Mouse (Mus musculus) neural tube, embryonic 15.5 days (tissue): ENCODE data around the gene Lhx2. TPM values are rescaled to one million over a fixed set of nuclear protein-coding genes. Genes with fewer than 3 reads are reported as not detected.
A peak's percentile ranks its signal among the peaks of the same experiment; 100 is the strongest.

Experiments
- ATAC-seq: fragments of 200-750 bp; cut with Nextera tagmentation; 2 replicates; pipeline ENCODE4 v1.8.0; 2017; ENCODE audit warnings: mild to moderate bottlenecking, moderate TSS enrichment, moderate library complexity; ENCODE audit not compliant: low FRiP score
- H3K27ac ChIP-seq: fragments of 300-500 bp; sonication (generic); replicated peaks from 2 replicates; pipeline ENCODE4 v1.5.1; 2015; ENCODE audit warnings: mild to moderate bottlenecking, inconsistent platforms
- H3K27me3 ChIP-seq: fragments of 300-500 bp; sonication (generic); replicated peaks from 2 replicates; pipeline ENCODE4 v1.6.1; 2015; ENCODE audit warnings: inconsistent platforms
- H3K36me3 ChIP-seq: fragments of 300-500 bp; sonication (generic); 2 replicates; pipeline ENCODE4 v1.6.1; 2015; ENCODE audit warnings: inconsistent platforms
- H3K4me1 ChIP-seq: fragments of 300-500 bp; sonication (generic); 2 replicates; pipeline ENCODE4 v1.6.1; 2015; ENCODE audit warnings: inconsistent platforms
- H3K4me2 ChIP-seq: fragments of 300-500 bp; sonication (generic); 2 replicates; pipeline ENCODE4 v1.6.1; 2015; ENCODE audit warnings: inconsistent platforms, mild to moderate bottlenecking, moderate library complexity
- H3K4me3 ChIP-seq: fragments of 300-500 bp; sonication (generic); replicated peaks from 2 replicates; pipeline ENCODE4 v1.5.1; 2015; ENCODE audit warnings: mild to moderate bottlenecking, inconsistent platforms
- H3K9ac ChIP-seq: fragments of 300-500 bp; sonication (generic); replicated peaks from 2 replicates; pipeline ENCODE4 v1.6.1; 2015; ENCODE audit warnings: mild to moderate bottlenecking, inconsistent platforms
- H3K9me3 ChIP-seq: fragments of 300-500 bp; sonication (generic); replicated peaks from 2 replicates; pipeline ENCODE4 v1.6.1; 2016; ENCODE audit warnings: inconsistent platforms
- WGBS: fragments of 180-500 bp; shearing (Covaris S2); methylation state at CpG from one replicate; pipeline ENCODE4 v1.1.7; 2015; ENCODE audit warnings: mixed read lengths; 5-methylcytosine and 5-hydroxymethylcytosine counted together
- polyA plus RNA-seq: library from polyadenylated mRNA; unstranded; fragments of >200 nt; fragmentation: Nextera tagmentation; extraction: Ambion mirVana; gene quantifications from 2 replicates; pipeline ENCODE4 v1.2.1, GENCODE M21; 2015

Lhx2 gene
- polyA plus RNA-seq, 1 experiment from 2014 or later, result 3.0 TPM

DNA sequence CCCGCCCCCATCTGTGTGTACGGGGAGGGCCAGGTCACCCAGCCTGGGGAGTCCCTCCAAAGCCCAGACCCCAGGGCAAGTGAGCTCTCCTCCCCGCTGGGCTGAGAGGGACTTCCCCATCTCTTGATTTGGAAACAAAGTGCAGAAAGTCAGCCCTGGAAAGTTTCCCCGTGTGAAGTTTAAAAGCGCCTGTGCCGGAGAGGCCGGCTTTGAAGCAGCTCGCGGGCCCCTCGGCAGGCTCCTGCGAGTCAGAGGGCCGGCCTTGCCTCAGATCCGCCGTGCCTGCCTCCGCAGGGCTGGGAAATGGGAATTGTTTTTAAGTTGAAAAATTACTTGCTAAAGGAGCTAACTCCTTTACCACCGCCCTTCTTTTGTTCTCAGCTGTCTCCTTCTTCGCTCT, 2.5 kb upstream of the Lhx2 start:
- Histone ChIP-seq H3K4me1 (peaks cover 10% of the 10 kb centered on the region), H3K9me3 (no peaks in the 10 kb centered on the region), H3K9ac (no peak overlapping the region), H3K4me3 (no peak overlapping the region), H3K27ac (no peak overlapping the region), H3K4me2 (no peak overlapping the region), H3K27me3 (peaks cover 86% of the 10 kb centered on the region), H3K36me3 (no peaks in the 10 kb centered on the region)
- no peak for ATAC-seq
- WGBS, result under 1% methylated on average over 17 of the region's 17 CpGs

DNA sequence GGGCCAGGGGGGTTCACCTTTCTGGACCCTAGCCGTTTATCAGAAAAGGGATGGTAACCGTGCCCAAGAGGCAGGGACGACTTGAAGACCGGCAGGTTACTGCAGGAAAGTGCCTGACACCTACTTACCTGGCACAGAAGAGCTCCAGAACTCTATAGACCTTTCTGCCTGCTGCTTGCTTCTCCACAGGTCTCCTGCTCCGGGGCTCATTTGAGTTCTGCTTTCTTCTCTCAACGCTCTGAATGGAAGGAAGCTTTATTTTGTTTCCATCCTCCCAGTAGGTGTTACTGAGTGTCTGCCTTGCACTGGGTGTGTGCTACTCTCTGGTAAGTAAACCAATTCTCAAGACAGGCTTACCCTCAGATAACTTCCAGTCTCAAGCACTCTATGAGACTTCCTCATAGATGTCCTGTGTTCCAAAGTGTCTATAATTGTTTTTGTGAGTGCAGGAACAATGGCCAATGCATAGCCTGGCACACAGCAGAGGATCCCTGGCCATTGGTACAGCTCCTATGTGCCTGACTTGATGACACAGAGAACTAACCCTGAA, 1.9 kb upstream of the Lhx2 start:
- H3K9me3 ChIP-seq, result no peaks in the 10 kb centered on the region
- no peak for ATAC-seq
- no peaks in the 10 kb centered on the region for H3K36me3 ChIP-seq
- 1% methylated on average over 6 of the region's 6 CpGs for WGBS
- no peak overlapping the region for H3K4me3 ChIP-seq
- H3K27ac ChIP-seq, result no peak overlapping the region
- H3K4me2 ChIP-seq, result no peak overlapping the region
- H3K4me1 ChIP-seq, result peaks cover 10% of the 10 kb centered on the region
- no peak overlapping the region for H3K9ac ChIP-seq
- H3K27me3 ChIP-seq, result peaks cover 90% of the 10 kb centered on the region

DNA sequence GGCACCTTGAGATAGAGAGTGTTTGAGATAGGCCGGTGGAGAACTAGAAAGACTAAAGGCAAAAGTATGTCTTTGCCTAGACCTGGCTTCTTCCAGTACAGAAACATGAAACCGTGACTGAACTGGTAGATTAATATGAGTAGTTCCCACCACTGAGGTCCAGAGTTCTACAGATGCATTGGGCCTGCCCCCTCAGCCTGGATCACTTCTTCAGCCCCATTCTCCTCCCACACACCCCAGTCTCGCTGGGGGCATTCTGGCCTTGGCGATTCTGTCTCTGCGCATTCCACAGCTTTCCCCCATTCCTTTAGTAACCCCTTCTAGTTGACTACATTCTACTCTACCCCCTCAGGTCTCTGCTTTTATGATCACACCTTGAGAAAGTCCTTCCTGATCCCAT, 1.4 kb upstream of the Lhx2 start:
- ATAC-seq, result no peak
- WGBS, result 14% methylated on average over 5 of the region's 5 CpGs
- no peak overlapping the region for H3K4me3 ChIP-seq
- H3K36me3 ChIP-seq, result no peaks in the 10 kb centered on the region
- H3K27me3 ChIP-seq, result peaks cover 93% of the 10 kb centered on the region
- H3K4me1 ChIP-seq, result peaks cover 10% of the 10 kb centered on the region
- no peak overlapping the region for H3K9ac ChIP-seq
- H3K27ac ChIP-seq, result no peak overlapping the region
- H3K4me2 ChIP-seq, result no peak overlapping the region
- no peaks in the 10 kb centered on the region for H3K9me3 ChIP-seq

DNA sequence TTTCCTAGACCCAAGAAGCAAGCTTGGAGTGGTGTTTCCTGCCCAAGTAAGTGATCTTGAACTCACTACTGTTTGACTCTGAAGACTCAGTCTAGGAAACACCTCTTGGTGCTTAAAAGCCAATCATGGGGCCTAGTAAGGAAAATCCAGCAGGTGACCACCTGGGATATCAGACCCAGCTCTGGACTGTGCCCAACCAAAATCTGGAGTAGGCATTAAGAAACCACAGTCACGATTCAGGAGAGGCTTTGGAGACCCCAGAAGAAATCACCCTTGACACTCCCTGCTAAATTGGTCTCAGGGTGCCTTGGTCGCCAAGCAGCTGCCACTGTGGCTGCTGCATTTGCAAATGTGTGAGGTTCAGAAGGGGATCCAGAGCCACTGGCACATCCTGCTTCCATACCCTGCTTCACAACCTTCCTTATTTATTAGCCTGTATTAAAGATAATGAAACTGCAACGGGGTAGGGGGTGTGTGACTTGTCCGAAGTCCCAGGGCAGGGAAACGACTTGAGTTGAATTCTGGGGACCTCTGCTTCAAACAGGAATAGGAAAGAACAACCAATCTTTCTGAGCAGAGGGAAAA, 641 bp upstream of the Lhx2 start:
- Histone ChIP-seq H3K4me2 (peak overlapping the region; percentile 71), H3K9ac (no peak overlapping the region), H3K36me3 (no peaks in the 10 kb centered on the region), H3K4me3 (peak overlapping the region; percentile 36), H3K27me3 (peaks cover 93% of the 10 kb centered on the region), H3K9me3 (no peaks in the 10 kb centered on the region), H3K4me1 (peaks cover 10% of the 10 kb centered on the region), H3K27ac (no peak overlapping the region)
- under 1% methylated on average over 5 of the region's 5 CpGs for WGBS
- ATAC-seq, result no peak

DNA sequence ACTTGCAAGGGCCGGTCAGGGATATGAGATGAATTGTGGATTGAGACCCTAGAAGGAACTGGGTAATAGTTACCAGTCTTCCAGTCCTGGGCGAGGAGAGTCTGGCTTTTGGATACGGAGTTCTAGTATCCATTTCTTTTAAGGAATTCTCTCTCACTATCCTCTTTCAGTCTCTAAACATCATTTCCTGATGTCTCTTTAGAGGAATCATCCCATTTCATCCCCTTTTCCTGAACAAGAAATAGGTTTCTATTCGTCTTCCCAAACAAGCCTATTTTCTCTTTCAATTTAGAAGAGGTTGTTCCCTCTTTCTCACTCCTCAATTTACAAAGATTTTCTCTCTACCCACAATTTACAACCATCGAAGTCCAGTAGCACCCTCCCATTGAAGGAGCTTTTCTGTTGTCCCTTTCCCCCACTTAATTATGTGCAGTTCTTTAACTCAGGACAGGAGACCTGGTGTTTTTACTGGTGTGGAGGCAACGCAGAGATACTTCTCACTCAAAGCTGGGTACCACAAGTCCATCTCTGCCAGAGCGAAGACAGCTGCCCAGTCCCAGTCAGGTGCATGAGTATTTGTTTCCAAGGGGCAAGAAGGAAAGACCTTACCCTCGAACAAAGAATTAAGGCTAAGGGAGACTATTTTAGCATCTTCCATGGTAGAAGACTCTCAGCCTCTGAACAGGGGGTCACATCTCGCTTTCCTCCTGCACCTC, 987 bp downstream of the Lhx2 start:
- Histone ChIP-seq H3K27ac (no peak overlapping the region), H3K36me3 (no peaks in the 10 kb centered on the region), H3K4me1 (peaks cover 10% of the 10 kb centered on the region), H3K27me3 (peaks cover 95% of the 10 kb centered on the region), H3K9me3 (no peaks in the 10 kb centered on the region), H3K9ac (no peak overlapping the region), H3K4me3 (peak overlapping the region; percentile 36), H3K4me2 (peak overlapping the region; percentile 71)
- under 1% methylated on average over 9 of the region's 9 CpGs for WGBS
- no peak for ATAC-seq

DNA sequence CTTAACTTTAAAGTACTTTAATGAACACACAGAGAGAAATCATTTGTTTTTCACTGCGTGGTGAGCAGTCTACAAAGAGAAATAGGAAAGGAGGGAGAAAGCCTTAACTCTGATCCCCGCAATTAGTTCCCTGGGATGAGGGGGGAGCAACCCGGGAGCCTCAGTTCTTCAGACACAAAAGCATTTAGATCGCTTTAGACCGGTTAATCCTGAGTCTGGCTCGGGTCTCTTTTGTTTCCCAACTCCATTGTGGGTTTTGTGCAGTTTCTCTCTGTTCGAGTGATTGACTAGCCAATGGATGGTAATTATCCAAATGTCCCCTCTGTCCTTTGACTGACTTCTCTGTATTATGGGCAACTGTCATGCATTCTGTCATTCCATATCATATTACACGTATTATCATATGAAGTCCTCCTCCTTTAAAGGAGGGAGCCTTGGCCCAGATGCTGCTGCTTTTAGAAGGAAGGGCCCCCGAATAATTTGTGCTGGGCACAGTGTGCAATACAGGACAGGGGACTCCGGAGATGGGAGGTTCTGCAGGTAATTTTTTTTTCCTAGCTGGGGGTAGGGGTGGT, 1.6 kb downstream of the Lhx2 start:
- Histone ChIP-seq H3K36me3 (no peaks in the 10 kb centered on the region), H3K27me3 (peaks cover 95% of the 10 kb centered on the region), H3K9me3 (no peaks in the 10 kb centered on the region), H3K4me1 (peaks cover 10% of the 10 kb centered on the region), H3K4me3 (0 out of 2 replicates have a peak overlapping the region, but pooled peaks have one; percentile 5), H3K4me2 (no peak overlapping the region), H3K27ac (no peak overlapping the region), H3K9ac (no peak overlapping the region)
- no peak for ATAC-seq
- WGBS, result under 1% methylated on average over 10 of the region's 10 CpGs

DNA sequence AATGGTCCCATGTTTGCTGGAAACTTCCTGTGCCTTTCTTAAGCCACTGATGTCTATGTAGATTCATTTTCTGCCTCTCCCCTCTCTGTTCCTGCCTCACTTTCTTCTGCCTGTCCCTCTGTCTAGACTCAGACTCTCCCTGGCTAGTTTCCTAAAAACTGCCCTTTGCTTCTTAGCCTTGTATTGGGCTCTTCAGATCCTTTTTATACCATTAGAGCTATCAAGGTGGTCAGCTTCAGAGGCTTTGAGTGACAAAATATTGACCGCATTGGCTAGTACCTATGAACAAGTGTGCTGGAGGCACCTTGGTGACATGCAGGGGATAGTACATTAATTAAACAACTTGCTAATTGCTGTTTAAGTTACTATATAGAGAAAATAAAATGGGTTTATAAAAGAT, 4.5 kb downstream of the Lhx2 start:
- WGBS, result 19% methylated on average over 1 of the region's 1 CpGs
- Histone ChIP-seq H3K36me3 (no peaks in the 10 kb centered on the region), H3K9ac (no peak overlapping the region), H3K27ac (no peak overlapping the region), H3K4me3 (no peak overlapping the region), H3K4me2 (no peak overlapping the region), H3K9me3 (no peaks in the 10 kb centered on the region), H3K27me3 (peaks cover 94% of the 10 kb centered on the region), H3K4me1 (peaks cover 21% of the 10 kb centered on the region)
- no peak for ATAC-seq

DNA sequence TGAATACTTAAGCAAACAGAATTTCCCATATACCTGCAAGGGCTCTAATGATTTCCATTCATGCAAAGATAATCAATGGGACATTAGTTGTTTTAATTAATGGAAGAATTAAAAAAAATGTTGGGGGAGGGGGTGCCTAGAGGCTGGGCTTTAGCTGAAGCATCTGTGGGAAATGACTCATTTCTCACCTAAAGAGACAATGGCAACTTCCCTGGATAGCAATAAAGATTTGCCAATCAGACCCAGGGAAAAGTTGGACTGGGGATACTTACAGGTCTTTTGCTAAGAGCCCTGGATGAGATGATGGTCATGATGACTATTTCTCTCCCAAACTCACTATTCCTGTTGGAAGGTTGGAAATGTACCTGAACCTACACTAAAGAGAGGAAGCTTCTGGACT, 5.6 kb downstream of the Lhx2 start:
- no peak overlapping the region for H3K9ac ChIP-seq
- no peak overlapping the region for H3K27ac ChIP-seq
- no peaks in the 10 kb centered on the region for H3K9me3 ChIP-seq
- peaks cover 95% of the 10 kb centered on the region for H3K27me3 ChIP-seq
- H3K4me1 ChIP-seq, result peaks cover 12% of the 10 kb centered on the region
- no peak for ATAC-seq
- H3K4me3 ChIP-seq, result no peak overlapping the region
- no peaks in the 10 kb centered on the region for H3K36me3 ChIP-seq
- no peak overlapping the region for H3K4me2 ChIP-seq

DNA sequence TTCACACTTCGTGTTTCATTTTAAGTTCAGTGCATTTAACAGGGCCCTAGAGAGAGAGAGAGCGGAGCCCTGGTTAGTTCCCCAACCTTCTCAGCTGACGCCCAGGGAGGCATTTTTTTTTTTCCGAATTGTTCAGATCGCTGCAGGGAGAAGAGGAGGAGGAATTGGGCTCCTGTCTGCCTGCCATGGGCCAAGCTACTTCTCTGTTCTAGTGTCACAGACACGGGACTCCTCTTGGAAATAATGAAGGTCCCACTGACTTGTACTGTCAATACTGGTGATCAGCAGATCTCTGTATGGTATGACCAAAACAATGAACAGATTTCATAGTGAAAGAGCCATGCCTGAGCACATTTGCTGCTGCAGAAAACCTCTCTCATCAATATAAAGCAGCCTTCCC, 7.3 kb downstream of the Lhx2 start:
- Histone ChIP-seq H3K4me1 (peaks cover 24% of the 10 kb centered on the region), H3K9me3 (no peaks in the 10 kb centered on the region), H3K9ac (no peak overlapping the region), H3K27me3 (peaks cover 97% of the 10 kb centered on the region), H3K4me2 (no peak overlapping the region), H3K36me3 (no peaks in the 10 kb centered on the region), H3K4me3 (no peak overlapping the region), H3K27ac (no peak overlapping the region)
- ATAC-seq, result no peak
- WGBS, result 3% methylated on average over 6 of the region's 6 CpGs

DNA sequence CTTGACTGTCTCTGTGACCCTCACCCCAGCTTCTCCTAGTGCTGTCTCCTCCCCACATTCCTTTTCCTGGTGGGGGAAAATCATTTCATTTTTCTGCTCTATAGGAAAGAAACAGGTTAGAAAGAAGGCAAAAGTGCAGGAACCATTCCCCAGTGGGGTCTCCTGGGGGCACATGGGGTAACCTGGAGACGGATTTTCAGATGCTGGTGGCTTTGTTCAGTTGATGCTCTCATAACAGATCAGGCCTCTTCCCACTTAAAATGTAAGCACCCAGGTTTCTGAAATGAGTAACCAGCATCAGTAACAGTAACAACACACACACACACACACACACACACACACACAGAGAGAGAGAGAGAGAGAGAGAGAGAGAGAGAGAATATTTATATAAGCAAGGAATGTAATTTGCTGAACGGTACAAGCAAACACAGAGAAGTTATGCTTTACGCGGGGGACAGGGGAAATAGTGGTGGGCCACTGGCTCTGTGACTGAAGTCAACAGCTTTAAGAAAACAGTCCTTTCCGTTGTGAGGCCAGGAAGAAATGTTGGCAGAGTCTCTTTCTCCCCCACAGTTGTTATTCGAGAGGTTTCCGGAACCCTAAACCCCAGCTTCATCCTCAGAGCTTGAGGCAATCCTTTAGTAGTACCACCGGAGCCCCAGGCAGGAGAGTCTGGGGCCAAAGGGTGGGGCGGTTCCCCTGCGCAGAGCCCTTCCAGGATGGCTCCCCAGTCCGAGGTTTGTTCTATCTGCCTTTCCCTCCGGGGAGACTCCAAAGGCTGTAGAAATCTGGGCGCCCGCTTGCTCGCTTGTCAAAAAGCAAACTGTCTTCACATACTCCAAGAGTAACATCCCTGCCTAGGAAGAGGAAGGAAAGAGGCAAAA, 8.0 kb downstream of the Lhx2 start:
- H3K27ac ChIP-seq, result no peak overlapping the region
- no peak for ATAC-seq
- peak overlapping the region; percentile 43; the same call in 1 of the 2 replicates for H3K4me2 ChIP-seq
- 0 out of 2 replicates have a peak overlapping the region, but pooled peaks have one; percentile 2 for H3K4me3 ChIP-seq
- H3K36me3 ChIP-seq, result no peaks in the 10 kb centered on the region
- no peak overlapping the region for H3K9ac ChIP-seq
- WGBS, result 2% methylated on average over 15 of the region's 15 CpGs
- no peaks in the 10 kb centered on the region for H3K9me3 ChIP-seq
- peaks cover 31% of the 10 kb centered on the region for H3K4me1 ChIP-seq
- peaks cover 98% of the 10 kb centered on the region for H3K27me3 ChIP-seq

DNA sequence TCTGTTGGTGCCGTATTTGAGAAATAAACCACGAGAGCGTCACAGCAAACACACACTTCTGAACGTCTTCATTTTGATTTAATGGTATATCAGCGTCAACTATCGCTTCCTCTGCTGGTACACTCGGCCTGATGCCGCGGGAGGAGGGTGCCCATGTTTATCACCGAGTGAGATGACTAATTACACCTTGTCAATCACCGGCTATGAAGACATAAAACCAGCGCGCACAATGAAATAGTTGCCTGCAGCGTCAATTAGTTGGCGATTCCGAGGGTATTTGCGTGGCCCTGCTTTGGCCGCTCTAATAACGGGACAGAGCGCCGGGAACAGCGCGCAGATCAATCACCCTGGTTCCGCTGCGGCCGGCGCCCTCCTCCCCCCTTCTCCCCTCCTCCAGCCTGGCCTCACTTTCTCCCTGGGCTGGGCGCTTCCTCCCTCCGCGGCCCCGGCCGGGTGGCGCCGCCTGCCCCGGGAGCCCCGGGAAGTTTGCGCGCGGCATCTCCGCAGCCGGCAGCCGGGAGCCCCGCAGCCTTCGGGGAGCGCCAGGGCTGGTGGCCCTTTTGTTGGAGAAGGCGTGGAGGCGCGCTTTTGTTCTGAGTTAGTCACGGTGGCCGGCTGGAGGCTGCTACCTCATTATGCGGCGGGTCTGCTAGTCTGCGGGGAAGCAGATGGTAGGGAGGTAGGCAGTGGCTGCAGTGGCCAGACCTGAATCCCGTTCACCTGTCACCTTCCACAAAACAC, 8.9 kb downstream of the Lhx2 start:
- no peak overlapping the region for H3K27ac ChIP-seq
- peak overlapping the region; percentile 43 for H3K4me2 ChIP-seq
- peaks cover 34% of the 10 kb centered on the region for H3K4me1 ChIP-seq
- WGBS, result under 1% methylated on average over 54 of the region's 54 CpGs
- H3K9ac ChIP-seq, result no peak overlapping the region
- H3K9me3 ChIP-seq, result no peaks in the 10 kb centered on the region
- peaks cover 98% of the 10 kb centered on the region for H3K27me3 ChIP-seq
- H3K4me3 ChIP-seq, result peak overlapping the region; percentile 13
- no peaks in the 10 kb centered on the region for H3K36me3 ChIP-seq
- no peak for ATAC-seq
